Mouse (Mus musculus): ENCODE measurements around the gene ccdc198.

GRCm38 (mm10) chr14:49275376-49275775, 30.1 kb upstream of the ccdc198 start:
- TF ChIP-seq CTCF (IDR thresholded peaks at IDR 0.05; ENCODE audit: borderline replicate concordance, insufficient read depth, low read length): no peak
- TF ChIP-seq POLR2A (IDR thresholded peaks at IDR 0.05; ENCODE audit: low read depth, low read length): no peak
